Mouse (Mus musculus) limb, embryonic 15.5 days (tissue): ENCODE measurements around the gene Gucy2e. TPM values are rescaled to one million over a fixed set of nuclear protein-coding genes. Genes with fewer than 3 reads are reported as not detected.

ENCODE experiments used
- ATAC-seq: fragments of 200-750 bp; cut with Nextera tagmentation; 2 replicates; pipeline ENCODE4 v1.8.0; 2017; ENCODE audit warnings: low read depth, moderate TSS enrichment; ENCODE audit not compliant: insufficient number of reproducible peaks, low FRiP score, low TSS enrichment
- H3K27ac ChIP-seq: fragments of 300-500 bp; sonication (generic); 2 replicates; pipeline ENCODE4 v1.5.1; 2015; ENCODE audit warnings: moderate library complexity, mild to moderate bottlenecking, inconsistent platforms
- H3K27me3 ChIP-seq: fragments of 300-500 bp; sonication (generic); 2 replicates; pipeline ENCODE4 v1.6.1; 2015; ENCODE audit warnings: inconsistent platforms
- H3K36me3 ChIP-seq: fragments of 300-500 bp; sonication (generic); 2 replicates; pipeline ENCODE4 v1.6.1; 2015; ENCODE audit warnings: inconsistent platforms
- H3K4me1 ChIP-seq: fragments of 300-500 bp; sonication (generic); 2 replicates; pipeline ENCODE4 v1.6.1; 2015; ENCODE audit warnings: inconsistent platforms
- H3K4me2 ChIP-seq: fragments of 300-500 bp; sonication (generic); 2 replicates; pipeline ENCODE4 v1.6.1; 2015; ENCODE audit warnings: mild to moderate bottlenecking, inconsistent platforms
- H3K4me3 ChIP-seq: fragments of 300-500 bp; sonication (generic); 2 replicates; pipeline ENCODE4 v1.5.1; 2015; ENCODE audit warnings: mild to moderate bottlenecking, inconsistent platforms
- H3K9ac ChIP-seq: fragments of 300-500 bp; sonication (generic); 2 replicates; pipeline ENCODE4 v1.6.1; 2015; ENCODE audit warnings: inconsistent platforms
- H3K9me3 ChIP-seq: fragments of 300-500 bp; sonication (generic); 2 replicates; pipeline ENCODE4 v1.6.1; 2016; ENCODE audit warnings: inconsistent platforms
- WGBS: fragments of 180-500 bp; shearing (Covaris S2); methylation state at CpG from one replicate; pipeline ENCODE4 v1.1.7; 2015; 5-methylcytosine and 5-hydroxymethylcytosine counted together
- polyA plus RNA-seq: library from polyadenylated mRNA; unstranded; fragments of >200 nt; fragmentation: Nextera tagmentation; extraction: Ambion mirVana; gene quantifications from 2 replicates; pipeline ENCODE4 v1.2.1, GENCODE M21; 2015

Gucy2e gene
- 0.22 TPM in 1 of 2 replicates, not detected in the other for polyA plus RNA-seq

- Histone ChIP-seq H3K4me3 (peak within 1 kb of the TSS; percentile 44), H3K27me3 (peaks cover 52% of the 10 kb centered on the region), H3K27ac (no peak within 1 kb of the TSS), H3K9me3 (no peaks in the 10 kb centered on the region), H3K36me3 (no peaks in the 10 kb centered on the region), H3K9ac (peak within 1 kb of the TSS; percentile 28; the same call in 1 of the 2 replicates), H3K4me1 (peaks cover 14% of the 10 kb centered on the region), H3K4me2 (peak within 1 kb of the TSS; percentile 83)
- ATAC-seq, result peak; percentile 50; the same call in 1 of the 2 replicates
- WGBS, result 28% methylated on average over 13 of the region's 13 CpGs
Measured at GRCm38 (mm10) chr11:69236926-69237260, at the start of gene Gucy2e. TSS of gene Gucy2e (minus strand) at chr11:69237036.

- H3K36me3 ChIP-seq, result no peaks in the 10 kb centered on the region
- H3K9ac ChIP-seq, result no peak overlapping the region
- H3K27ac ChIP-seq, result no peak overlapping the region
- H3K27me3 ChIP-seq, result no peaks in the 10 kb centered on the region
- H3K9me3 ChIP-seq, result no peaks in the 10 kb centered on the region
- H3K4me3 ChIP-seq, result no peak overlapping the region
- no peak overlapping the region for H3K4me2 ChIP-seq
- H3K4me1 ChIP-seq, result no peaks in the 10 kb centered on the region
- ATAC-seq, result no peak
- 68% methylated on average over 5 of the region's 5 CpGs for WGBS
Measured at GRCm38 (mm10) chr11:69277267-69277666, 40.4 kb upstream of the Gucy2e start.

- no peak overlapping the region for H3K9ac ChIP-seq
- H3K27me3 ChIP-seq, result no peaks in the 10 kb centered on the region
- no peaks in the 10 kb centered on the region for H3K36me3 ChIP-seq
- WGBS, result 56% methylated on average over 2 of the region's 2 CpGs
- no peaks in the 10 kb centered on the region for H3K4me1 ChIP-seq
- H3K9me3 ChIP-seq, result no peaks in the 10 kb centered on the region
- no peak overlapping the region for H3K4me2 ChIP-seq
- H3K27ac ChIP-seq, result no peak overlapping the region
- no peak for ATAC-seq
- no peak overlapping the region for H3K4me3 ChIP-seq
Measured at GRCm38 (mm10) chr11:69276081-69276480, 39.2 kb upstream of the Gucy2e start.

GRCm38 (mm10) chr11:69275650-69276049, 38.8 kb upstream of the Gucy2e start:
- ATAC-seq, result no peak
- H3K27ac ChIP-seq, result no peak overlapping the region
- no peak overlapping the region for H3K4me3 ChIP-seq
- H3K4me2 ChIP-seq, result no peak overlapping the region
- 77% methylated on average over 6 of the region's 6 CpGs for WGBS
- H3K9ac ChIP-seq, result no peak overlapping the region
- H3K9me3 ChIP-seq, result no peaks in the 10 kb centered on the region
- no peaks in the 10 kb centered on the region for H3K4me1 ChIP-seq
- H3K27me3 ChIP-seq, result no peaks in the 10 kb centered on the region
- no peaks in the 10 kb centered on the region for H3K36me3 ChIP-seq

GRCm38 (mm10) chr11:69272122-69272740, 35.4 kb upstream of the Gucy2e start:
- no peaks in the 10 kb centered on the region for H3K36me3 ChIP-seq
- no peak for ATAC-seq
- H3K27me3 ChIP-seq, result 0 out of 2 replicates have a peak, but pooled peaks cover 8% of the 10 kb centered on the region
- 37% methylated on average over 16 of the region's 16 CpGs for WGBS
- H3K4me1 ChIP-seq, result no peaks in the 10 kb centered on the region
- H3K27ac ChIP-seq, result no peak overlapping the region
- H3K4me3 ChIP-seq, result no peak overlapping the region
- no peaks in the 10 kb centered on the region for H3K9me3 ChIP-seq
- no peak overlapping the region for H3K9ac ChIP-seq
- H3K4me2 ChIP-seq, result no peak overlapping the region

- no peak overlapping the region for H3K4me3 ChIP-seq
- 15% methylated on average over 13 of the region's 13 CpGs for WGBS
- 0 out of 2 replicates have a peak overlapping the region, but pooled peaks have one; percentile 9 for H3K27ac ChIP-seq
- no peak overlapping the region for H3K4me2 ChIP-seq
- H3K27me3 ChIP-seq, result 0 out of 2 replicates have a peak, but pooled peaks cover 8% of the 10 kb centered on the region
- ATAC-seq, result no peak
- no peak overlapping the region for H3K9ac ChIP-seq
- 0 out of 2 replicates have a peak, but pooled peaks cover 2% of the 10 kb centered on the region for H3K4me1 ChIP-seq
- H3K9me3 ChIP-seq, result no peaks in the 10 kb centered on the region
- H3K36me3 ChIP-seq, result no peaks in the 10 kb centered on the region
Measured at GRCm38 (mm10) chr11:69269575-69269974, 32.7 kb upstream of the Gucy2e start.

GRCm38 (mm10) chr11:69268100-69268499, 31.3 kb upstream of the Gucy2e start:
- no peaks in the 10 kb centered on the region for H3K9me3 ChIP-seq
- H3K4me2 ChIP-seq, result no peak overlapping the region
- H3K4me3 ChIP-seq, result no peak overlapping the region
- H3K4me1 ChIP-seq, result 0 out of 2 replicates have a peak, but pooled peaks cover 2% of the 10 kb centered on the region
- H3K27me3 ChIP-seq, result 0 out of 2 replicates have a peak, but pooled peaks cover 8% of the 10 kb centered on the region
- no peak overlapping the region; the same call in 1 of the 2 replicates for H3K9ac ChIP-seq
- no peak for ATAC-seq
- 83% methylated on average over 13 of the region's 13 CpGs for WGBS
- H3K27ac ChIP-seq, result no peak overlapping the region
- no peaks in the 10 kb centered on the region for H3K36me3 ChIP-seq

- H3K4me3 ChIP-seq, result no peak overlapping the region
- H3K4me1 ChIP-seq, result 0 out of 2 replicates have a peak, but pooled peaks cover 2% of the 10 kb centered on the region
- ATAC-seq, result no peak
- no peak overlapping the region for H3K4me2 ChIP-seq
- no peak overlapping the region; the same call in 1 of the 2 replicates for H3K9ac ChIP-seq
- no peaks in the 10 kb centered on the region for H3K36me3 ChIP-seq
- 0 out of 2 replicates have a peak, but pooled peaks cover 8% of the 10 kb centered on the region for H3K27me3 ChIP-seq
- H3K27ac ChIP-seq, result no peak overlapping the region
- WGBS, result 28% methylated on average over 7 of the region's 7 CpGs
- H3K9me3 ChIP-seq, result no peaks in the 10 kb centered on the region
Measured at GRCm38 (mm10) chr11:69267341-69267740, 30.5 kb upstream of the Gucy2e start.

- Histone ChIP-seq H3K4me1 (0 out of 2 replicates have a peak, but pooled peaks cover 2% of the 10 kb centered on the region), H3K4me2 (0 out of 2 replicates have a peak overlapping the region, but pooled peaks have one; percentile 26), H3K27ac (no peak overlapping the region), H3K4me3 (no peak overlapping the region), H3K27me3 (0 out of 2 replicates have a peak, but pooled peaks cover 8% of the 10 kb centered on the region), H3K9ac (no peak overlapping the region), H3K36me3 (no peaks in the 10 kb centered on the region), H3K9me3 (no peaks in the 10 kb centered on the region)
- WGBS, result 24% methylated on average over 10 of the region's 10 CpGs
- no peak for ATAC-seq
Measured at GRCm38 (mm10) chr11:69266253-69266652, 29.4 kb upstream of the Gucy2e start.

- no peak for ATAC-seq
- Histone ChIP-seq H3K9ac (no peak overlapping the region), H3K36me3 (no peaks in the 10 kb centered on the region), H3K27ac (no peak overlapping the region), H3K4me3 (no peak overlapping the region), H3K4me1 (0 out of 2 replicates have a peak, but pooled peaks cover 2% of the 10 kb centered on the region), H3K27me3 (0 out of 2 replicates have a peak, but pooled peaks cover 8% of the 10 kb centered on the region), H3K4me2 (no peak overlapping the region), H3K9me3 (no peaks in the 10 kb centered on the region)
- 68% methylated on average over 9 of the region's 9 CpGs for WGBS
Measured at GRCm38 (mm10) chr11:69265410-69265809, 28.6 kb upstream of the Gucy2e start.

GRCm38 (mm10) chr11:69264276-69264675, 27.4 kb upstream of the Gucy2e start:
- 0 out of 2 replicates have a peak, but pooled peaks cover 8% of the 10 kb centered on the region for H3K27me3 ChIP-seq
- no peak for ATAC-seq
- no peak overlapping the region for H3K4me2 ChIP-seq
- WGBS, result 66% methylated on average over 2 of the region's 2 CpGs
- no peak overlapping the region for H3K4me3 ChIP-seq
- no peak overlapping the region for H3K27ac ChIP-seq
- H3K9ac ChIP-seq, result no peak overlapping the region
- no peaks in the 10 kb centered on the region for H3K9me3 ChIP-seq
- H3K36me3 ChIP-seq, result no peaks in the 10 kb centered on the region
- H3K4me1 ChIP-seq, result 0 out of 2 replicates have a peak, but pooled peaks cover 2% of the 10 kb centered on the region

GRCm38 (mm10) chr11:69260111-69260510, 23.3 kb upstream of the Gucy2e start:
- Histone ChIP-seq H3K4me2 (no peak overlapping the region), H3K27me3 (no peaks in the 10 kb centered on the region), H3K9me3 (no peaks in the 10 kb centered on the region), H3K4me3 (no peak overlapping the region), H3K27ac (no peak overlapping the region), H3K9ac (no peak overlapping the region), H3K36me3 (no peaks in the 10 kb centered on the region), H3K4me1 (peaks cover 6% of the 10 kb centered on the region; the same call in 1 of the 2 replicates)
- WGBS, result 92% methylated on average over 1 of the region's 1 CpGs
- ATAC-seq, result no peak
